Mouse (Mus musculus) lung, postnatal 4 days (tissue): ENCODE measurements around the gene Adora1.

Experiments
- DNase-seq, 2 experiments: peaks; one replicate each; pipeline ENCODE4 v3.0.0; 2021

Gene Adora1

GRCm38 (mm10) chr1:134192024-134192423 lies 43.2 kb downstream of the Adora1 start:
- DNase-seq: no peak

- no peak for DNase-seq
Measured at GRCm38 (mm10) chr1:134191192-134191591, 44.0 kb downstream of the Adora1 start.

- peak; percentile 71 to 75 for DNase-seq
Measured at GRCm38 (mm10) chr1:134188989-134189729, 46.1 kb downstream of the Adora1 start.

- DNase-seq: no peak
Measured at GRCm38 (mm10) chr1:134188217-134188616, 47.0 kb downstream of the Adora1 start.

- no peak for DNase-seq
Measured at GRCm38 (mm10) chr1:134184089-134184488, 51.1 kb downstream of the Adora1 start.

GRCm38 (mm10) chr1:134182025-134182424 lies 53.2 kb downstream of the Adora1 start, which contains the start of gene Chil1:
TSS of gene Chil1 (plus strand) at chr1:134182176.
- DNase-seq: peak; percentile 55 to 74

- no peak for DNase-seq
Measured at GRCm38 (mm10) chr1:134177976-134178375, 57.3 kb downstream of the Adora1 start.

GRCm38 (mm10) chr1:134173081-134173480 lies 62.1 kb downstream of the Adora1 start:
- no peak for DNase-seq

GRCm38 (mm10) chr1:134168985-134169697 lies 66.1 kb downstream of the Adora1 start:
- DNase-seq: no peak

GRCm38 (mm10) chr1:134168567-134168966 lies 66.7 kb downstream of the Adora1 start:
- no peak for DNase-seq

- DNase-seq: no peak
Measured at GRCm38 (mm10) chr1:134167416-134168305, 67.6 kb downstream of the Adora1 start.

- DNase-seq: no peak
Measured at GRCm38 (mm10) chr1:134166547-134166946, 68.7 kb downstream of the Adora1 start.

- DNase-seq: peak; percentile 53 to 58
Measured at GRCm38 (mm10) chr1:134164454-134164853, 70.8 kb downstream of the Adora1 start.

- no peak for DNase-seq
Measured at GRCm38 (mm10) chr1:134163476-134163875, 71.8 kb downstream of the Adora1 start.

GRCm38 (mm10) chr1:134162510-134163225 lies 72.6 kb downstream of the Adora1 start:
- no peak for DNase-seq

- DNase-seq: no peak
Measured at GRCm38 (mm10) chr1:134161399-134161798, 73.8 kb downstream of the Adora1 start.

- no peak for DNase-seq
Measured at GRCm38 (mm10) chr1:134160404-134160803, 74.8 kb downstream of the Adora1 start.

GRCm38 (mm10) chr1:134154655-134155054 lies 80.6 kb downstream of the Adora1 start:
- DNase-seq: no peak

GRCm38 (mm10) chr1:134154121-134154520 lies 81.1 kb downstream of the Adora1 start:
- no peak for DNase-seq

- DNase-seq: no peak
Measured at GRCm38 (mm10) chr1:134152626-134153590, 82.3 kb downstream of the Adora1 start.
